Mouse (Mus musculus): ENCODE results near the gene Apon. TPM values are rescaled to one million over a fixed set of nuclear protein-coding genes. Genes with fewer than 3 reads are reported as not detected.
"Not testable (repeated sequence)": the region's sequence is repeated elsewhere in the genome, so short reads cannot be mapped to it uniquely, and the experiment has no call there.

Gene Apon
- total RNA-seq, 2 experiments from 2014 or later: 7.4 to 17.5 TPM

- DNase-seq: peak; percentile 60
Observed at GRCm38 (mm10) chr10:128232420-128232985, 21.4 kb upstream of the Apon start.

GRCm38 (mm10) chr10:128236321-128236720 is 17.6 kb upstream of the Apon start:
- no peak for DNase-seq

- peak; percentile 39 for DNase-seq
Observed at GRCm38 (mm10) chr10:128237807-128238480, 16.0 kb upstream of the Apon start.

- DNase-seq: no peak
Observed at GRCm38 (mm10) chr10:128239140-128239539, 14.8 kb upstream of the Apon start.

- no peak for DNase-seq
Observed at GRCm38 (mm10) chr10:128240131-128240530, 13.8 kb upstream of the Apon start.

- DNase-seq: no peak
Observed at GRCm38 (mm10) chr10:128243252-128243651, 10.6 kb upstream of the Apon start.

- DNase-seq: no peak
Observed at GRCm38 (mm10) chr10:128244121-128244520, 9.8 kb upstream of the Apon start.

- DNase-seq: peak; percentile 67
Observed at GRCm38 (mm10) chr10:128247020-128247732, 6.7 kb upstream of the Apon start.

GRCm38 (mm10) chr10:128250565-128250964 is 3.3 kb upstream of the Apon start:
- no peak for DNase-seq

GRCm38 (mm10) chr10:128255925-128256324 is 2.0 kb downstream of the Apon start:
- DNase-seq: no peak

- DNase-seq: no peak
Observed at GRCm38 (mm10) chr10:128256328-128256727, 2.4 kb downstream of the Apon start.

GRCm38 (mm10) chr10:128258953-128259352 is 5.1 kb downstream of the Apon start:
- DNase-seq: no peak

- no peak for DNase-seq
Observed at GRCm38 (mm10) chr10:128259946-128260345, 6.0 kb downstream of the Apon start.

GRCm38 (mm10) chr10:128260376-128260775 is 6.5 kb downstream of the Apon start:
- not testable (repeated sequence) for DNase-seq

GRCm38 (mm10) chr10:128262300-128262699 is 8.4 kb downstream of the Apon start:
- no peak for DNase-seq

GRCm38 (mm10) chr10:128263393-128264310 is 9.8 kb downstream of the Apon start:
- DNase-seq: no peak

- no peak for DNase-seq
Observed at GRCm38 (mm10) chr10:128268371-128268770, 14.5 kb downstream of the Apon start, which contains the start of gene Apof. Gene Apof, plus strand, starts transcription at chr10:128268671.

- DNase-seq: no peak
Observed at GRCm38 (mm10) chr10:128269206-128269910, 15.5 kb downstream of the Apon start.

- peak; percentile 98 for DNase-seq
Observed at GRCm38 (mm10) chr10:128270287-128270841, 16.5 kb downstream of the Apon start, which contains the start of gene Stat2. Gene Stat2, plus strand, starts transcription at chr10:128270559.

- DNase-seq: no peak
Observed at GRCm38 (mm10) chr10:128270866-128271265, 17.0 kb downstream of the Apon start.

- DNase-seq: no peak
Observed at GRCm38 (mm10) chr10:128271883-128272282, 18.0 kb downstream of the Apon start.

Measured in adrenal gland, postnatal 10 days (tissue).